Mouse (Mus musculus): ENCODE results near the gene Cyb5d2.

DNA sequence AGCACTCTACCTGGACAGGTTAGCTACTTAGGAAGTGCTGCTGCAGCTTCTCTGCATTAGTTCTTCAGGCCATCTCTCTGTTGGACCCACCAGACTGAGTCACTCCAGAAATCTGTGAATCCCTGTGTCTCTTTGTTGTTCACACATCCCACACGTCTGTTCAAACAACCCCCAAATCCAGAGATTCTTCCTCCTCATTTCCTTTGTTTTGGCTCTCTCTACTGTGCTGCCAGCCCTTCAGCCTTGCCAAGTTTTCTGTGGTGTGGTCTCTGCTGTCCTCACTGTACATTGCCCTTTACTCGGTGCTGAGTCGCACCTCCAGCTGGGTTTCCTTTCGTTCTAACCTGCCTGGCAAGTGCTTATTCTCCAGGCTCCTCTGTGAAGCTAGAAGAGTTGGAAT, 31.7 kb downstream of the Cyb5d2 start:
- TF ChIP-seq HCFC1 (IDR thresholded peaks at IDR 0.05; ENCODE audit: borderline replicate concordance, insufficient read depth, low read length): no peak
- TF ChIP-seq ZNF384 (IDR thresholded peaks at IDR 0.05; ENCODE audit: low read depth, low read length): no peak
- no peak for TF ChIP-seq ZC3H11A (IDR thresholded peaks at IDR 0.05; ENCODE audit: borderline replicate concordance, low read depth, low read length)

All from ES-E14 (cell line).